Mouse (Mus musculus) cerebellum, postnatal 14 days (tissue): ENCODE results near the gene Notch3.
"Not testable (repeated sequence)": the region's sequence is repeated elsewhere in the genome, so short reads cannot be mapped to it uniquely, and the experiment has no call there.

ENCODE experiments used
- DNase-seq, 2 experiments: peaks; one replicate each; pipeline ENCODE4 v3.0.0; 2021; ENCODE audit warnings: mixed read lengths in 2 of 2

Gene Notch3

GRCm38 (mm10) chr17:32117287-32117871 is 49.3 kb downstream of the Notch3 start:
- no peak for DNase-seq

GRCm38 (mm10) chr17:32116586-32117286 is 49.9 kb downstream of the Notch3 start:
- no peak for DNase-seq

GRCm38 (mm10) chr17:32114486-32114885 is 52.2 kb downstream of the Notch3 start:
- not testable (repeated sequence) for DNase-seq

- DNase-seq: peak; percentile 54 to 55
Observed at GRCm38 (mm10) chr17:32113523-32114421, 52.9 kb downstream of the Notch3 start.

GRCm38 (mm10) chr17:32113255-32113522 is 53.5 kb downstream of the Notch3 start:
- DNase-seq: no peak

GRCm38 (mm10) chr17:32112434-32113254 is 54.0 kb downstream of the Notch3 start:
- no peak for DNase-seq

- DNase-seq: no peak
Observed at GRCm38 (mm10) chr17:32110980-32111780, 55.5 kb downstream of the Notch3 start.

- DNase-seq: no peak
Observed at GRCm38 (mm10) chr17:32110424-32110823, 56.2 kb downstream of the Notch3 start.

- no peak for DNase-seq
Observed at GRCm38 (mm10) chr17:32109201-32109940, 57.3 kb downstream of the Notch3 start.

- DNase-seq: not testable (repeated sequence)
Observed at GRCm38 (mm10) chr17:32108320-32109011, 58.2 kb downstream of the Notch3 start.

GRCm38 (mm10) chr17:32107877-32108276 is 58.8 kb downstream of the Notch3 start:
- DNase-seq: no peak

GRCm38 (mm10) chr17:32106358-32106757 is 60.3 kb downstream of the Notch3 start:
- DNase-seq: no peak

- DNase-seq: no peak
Observed at GRCm38 (mm10) chr17:32103054-32103453, 63.6 kb downstream of the Notch3 start.

- DNase-seq: peak; percentile 51 to 59
Observed at GRCm38 (mm10) chr17:32099943-32100586, 66.6 kb downstream of the Notch3 start.

GRCm38 (mm10) chr17:32099574-32099942 is 67.1 kb downstream of the Notch3 start:
- no peak for DNase-seq

- not testable (repeated sequence) for DNase-seq
Observed at GRCm38 (mm10) chr17:32098905-32099304, 67.7 kb downstream of the Notch3 start.

GRCm38 (mm10) chr17:32097676-32098075 is 69.0 kb downstream of the Notch3 start:
- peak; percentile 30 to 48 for DNase-seq

- no peak for DNase-seq
Observed at GRCm38 (mm10) chr17:32092895-32093294, 73.8 kb downstream of the Notch3 start.

- no peak for DNase-seq
Observed at GRCm38 (mm10) chr17:32092241-32092619, 74.4 kb downstream of the Notch3 start.
